Mouse (Mus musculus): ENCODE data around the gene Kcnh8.
A peak's percentile ranks its signal among the peaks of the same experiment; 100 is the strongest.

The Kcnh8 gene

DNA sequence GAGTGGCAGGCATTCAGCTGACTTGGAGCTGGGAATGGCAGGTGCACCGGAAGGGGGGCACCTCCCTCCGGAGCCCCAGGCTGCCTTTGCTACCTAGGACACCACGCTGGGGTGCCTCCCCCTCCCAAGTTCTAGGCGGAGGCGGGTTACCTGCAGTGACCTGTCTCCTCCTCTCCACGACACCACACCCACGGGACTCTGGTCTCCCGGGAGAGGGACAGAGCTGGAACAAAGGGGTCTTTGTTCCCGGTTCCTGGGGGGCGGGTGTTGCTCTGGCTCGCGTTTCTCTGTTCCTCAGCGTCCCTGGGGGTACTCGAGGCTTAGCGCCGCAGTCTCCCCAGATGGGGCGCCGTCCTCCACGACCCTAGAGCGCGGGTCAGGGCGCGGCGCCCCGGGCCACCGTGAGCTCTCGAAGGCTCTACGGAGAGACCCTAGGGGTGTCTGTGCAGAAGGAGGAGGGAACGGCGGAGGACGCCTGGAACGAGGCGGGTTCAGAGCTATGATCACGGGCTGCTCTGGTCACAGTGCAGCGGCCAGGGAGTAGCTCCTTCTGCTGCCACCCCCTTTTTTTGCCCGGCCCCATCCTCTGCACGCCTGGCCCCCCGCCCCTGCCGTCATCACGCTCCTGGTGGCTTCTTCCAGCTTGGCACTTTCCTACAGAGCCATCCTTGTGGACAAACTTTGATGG, at the start of gene Kcnh8:
Kcnh8 (plus strand) TSS at position 617 of the 688 bp plus-strand sequence.
- DNase-seq (ENCODE audit: low read depth) = no peak

DNA sequence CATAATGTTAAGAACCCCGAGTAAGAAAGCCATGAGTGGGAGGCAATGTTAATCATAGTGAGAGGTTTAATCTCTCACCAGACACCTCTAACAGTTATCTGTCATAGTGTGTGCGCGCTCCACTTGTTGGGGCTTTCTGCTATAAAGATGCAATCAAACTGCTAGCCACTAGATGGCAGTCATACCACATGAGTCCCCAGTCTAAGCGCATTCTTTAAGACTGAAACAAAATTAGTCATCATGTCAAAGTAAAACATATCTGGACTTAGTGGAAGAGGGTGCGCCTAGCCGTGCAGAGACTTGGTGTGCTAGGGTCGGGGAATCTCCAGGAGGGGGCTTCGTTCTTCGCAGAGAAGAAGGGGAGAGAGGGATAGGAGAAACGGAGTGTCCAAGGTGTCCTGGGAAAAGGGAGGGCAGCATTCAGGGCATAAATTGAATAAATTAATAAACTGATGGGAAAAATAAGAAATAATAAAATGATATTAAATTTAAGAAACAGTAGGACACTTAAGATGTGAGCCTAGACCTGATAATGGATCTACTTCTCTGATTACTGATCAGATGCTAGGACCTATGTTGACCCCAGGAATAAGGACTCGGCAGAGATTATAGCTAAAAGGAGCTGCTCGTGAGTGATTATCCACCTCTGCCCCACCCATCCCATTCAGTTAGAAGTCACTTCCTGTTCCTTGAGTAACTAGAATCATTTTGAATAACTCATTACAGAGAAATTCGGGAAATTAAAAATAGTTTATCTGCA, 42.4 kb upstream of the Kcnh8 start:
- peak; percentile 77 for DNase-seq (ENCODE audit: low read depth)

DNA sequence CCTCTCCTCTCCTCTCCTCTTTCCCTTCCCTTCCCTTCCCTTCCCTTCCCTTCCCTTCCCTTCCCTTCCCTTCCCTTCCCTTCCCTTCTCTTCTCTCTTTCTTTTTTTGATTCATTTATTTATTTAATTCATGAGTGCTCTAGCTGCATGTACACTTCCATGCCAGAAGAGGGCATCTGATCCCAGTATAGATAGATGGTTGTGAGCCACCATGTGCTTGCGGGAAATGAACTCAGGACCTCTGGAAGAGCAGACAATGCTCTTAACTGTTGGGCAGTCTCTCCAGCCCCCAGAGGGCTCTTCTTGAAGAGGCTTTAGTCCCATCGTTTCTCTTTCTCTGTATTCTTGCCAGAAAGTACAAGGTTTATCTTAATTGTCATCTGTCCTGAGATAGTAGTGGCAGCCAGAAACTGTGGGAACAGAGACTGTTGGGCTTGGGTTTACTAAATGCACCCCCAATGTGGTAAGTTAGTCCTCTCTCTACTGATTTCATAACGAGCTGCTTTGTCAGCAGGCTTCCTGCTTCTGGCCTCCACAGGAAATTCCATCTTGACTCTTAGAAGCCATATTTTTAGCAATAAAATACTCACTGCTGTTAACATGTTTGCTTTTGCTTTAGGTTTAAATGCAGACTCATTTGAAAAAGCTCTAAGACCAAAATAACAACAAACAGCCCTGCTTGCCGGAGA, 36.9 kb upstream of the Kcnh8 start:
- peak; percentile 6 for DNase-seq (ENCODE audit: low read depth)

DNA sequence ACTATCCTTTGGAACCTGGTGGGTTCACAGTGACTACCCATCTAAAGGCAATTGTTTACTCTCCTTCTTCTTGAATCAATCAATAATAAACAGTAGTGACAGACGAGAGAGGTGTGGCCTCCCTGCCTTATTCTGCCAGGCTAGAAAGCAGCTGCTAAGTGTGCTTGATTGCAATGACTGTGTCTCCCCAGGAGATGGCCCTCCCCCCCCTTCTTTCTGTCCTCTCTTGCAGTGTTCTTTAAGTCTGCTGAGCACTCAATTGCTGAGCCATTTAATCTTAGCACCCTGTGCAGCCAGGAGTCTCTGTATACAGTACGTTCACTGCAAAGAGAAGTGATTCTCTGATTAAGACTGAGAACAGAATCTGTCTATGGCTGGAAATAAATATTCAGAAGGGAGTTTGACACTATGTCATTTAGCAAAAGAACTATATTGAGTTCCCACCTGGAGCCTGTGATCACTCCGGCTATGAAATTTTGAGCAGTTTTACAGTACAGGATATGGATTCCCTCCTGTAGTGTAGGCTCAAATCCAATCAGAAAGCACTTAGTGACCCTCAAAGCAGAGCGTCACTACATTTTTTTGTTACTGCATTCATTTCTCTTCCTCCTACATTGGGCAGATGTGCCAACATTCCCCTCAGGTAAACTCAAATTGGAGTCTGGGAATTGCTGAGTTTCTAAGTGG, 32.8 kb upstream of the Kcnh8 start:
- no peak for DNase-seq (ENCODE audit: low read depth)

DNA sequence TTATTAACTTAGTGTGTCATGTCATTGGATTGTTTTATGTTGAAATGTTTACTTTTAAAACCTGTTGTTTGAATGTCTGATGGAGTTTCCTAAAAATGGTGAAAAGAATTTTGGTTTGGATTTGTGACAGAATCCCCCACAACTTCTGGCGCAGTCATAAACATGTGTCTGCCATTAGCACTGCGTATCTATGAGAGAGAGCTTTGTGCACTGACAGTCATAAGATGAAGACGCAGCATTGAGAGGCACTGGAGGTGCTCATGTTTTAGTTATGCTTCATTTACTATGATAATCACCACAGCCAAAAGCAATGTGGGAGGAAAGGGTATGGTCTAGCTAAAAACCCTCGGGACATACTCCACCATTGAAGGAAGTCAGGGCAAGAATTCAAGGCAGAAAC, 30.3 kb upstream of the Kcnh8 start:
- no peak for DNase-seq (ENCODE audit: low read depth)

DNA sequence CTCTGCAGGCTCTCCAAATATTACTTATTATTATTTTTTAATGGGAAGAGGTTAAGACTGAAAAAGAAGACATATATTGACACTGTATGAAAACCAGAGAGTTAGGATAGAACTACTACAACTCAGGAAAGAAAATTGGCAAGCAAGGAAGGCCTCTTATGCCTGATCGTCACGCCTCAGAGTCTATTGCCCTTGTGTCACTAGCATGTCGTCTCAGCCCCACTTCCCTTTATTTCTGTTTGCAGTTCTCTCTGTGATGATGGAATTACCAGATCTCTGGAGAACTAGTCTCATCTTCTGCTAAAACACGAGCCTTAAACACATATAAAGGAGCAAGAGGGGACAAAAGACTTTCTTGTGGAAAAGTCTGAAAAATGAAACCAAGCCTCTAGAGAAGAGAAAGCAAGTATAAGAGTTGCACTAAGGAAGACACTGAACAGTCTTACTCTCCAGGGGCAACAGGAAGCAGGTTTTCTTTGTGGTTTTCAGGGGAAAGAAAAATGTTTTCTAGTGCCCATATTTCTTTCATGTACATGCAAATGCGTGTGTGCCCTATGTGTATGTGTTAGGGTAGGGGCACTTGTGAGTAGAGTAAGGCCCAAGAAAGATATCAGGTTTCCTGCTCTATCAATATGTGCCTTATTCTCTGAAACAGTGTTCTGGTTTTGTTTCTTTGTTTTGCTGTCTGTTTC, 10.9 kb upstream of the Kcnh8 start:
- DNase-seq (ENCODE audit: low read depth) = peak; percentile 30

DNA sequence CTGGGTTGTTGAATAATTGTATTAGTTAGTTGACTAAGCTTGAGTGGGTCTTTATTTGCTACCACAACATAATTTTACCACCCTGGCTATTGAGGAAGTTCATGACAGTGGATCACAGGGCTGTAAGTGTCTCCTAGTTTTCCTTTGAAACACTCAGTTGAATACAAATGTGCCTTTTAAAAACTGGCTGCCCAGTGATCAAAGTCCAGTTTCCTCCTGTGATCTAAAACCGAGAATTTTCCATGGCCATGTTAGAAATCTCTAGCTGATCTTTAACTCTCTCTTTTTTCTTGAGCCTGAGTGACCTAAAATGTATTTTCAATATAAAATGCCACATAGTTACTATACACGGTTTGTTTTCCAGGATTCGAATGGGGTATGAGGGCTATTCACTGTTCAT, 3.4 kb upstream of the Kcnh8 start:
- no peak for DNase-seq (ENCODE audit: low read depth)

DNA sequence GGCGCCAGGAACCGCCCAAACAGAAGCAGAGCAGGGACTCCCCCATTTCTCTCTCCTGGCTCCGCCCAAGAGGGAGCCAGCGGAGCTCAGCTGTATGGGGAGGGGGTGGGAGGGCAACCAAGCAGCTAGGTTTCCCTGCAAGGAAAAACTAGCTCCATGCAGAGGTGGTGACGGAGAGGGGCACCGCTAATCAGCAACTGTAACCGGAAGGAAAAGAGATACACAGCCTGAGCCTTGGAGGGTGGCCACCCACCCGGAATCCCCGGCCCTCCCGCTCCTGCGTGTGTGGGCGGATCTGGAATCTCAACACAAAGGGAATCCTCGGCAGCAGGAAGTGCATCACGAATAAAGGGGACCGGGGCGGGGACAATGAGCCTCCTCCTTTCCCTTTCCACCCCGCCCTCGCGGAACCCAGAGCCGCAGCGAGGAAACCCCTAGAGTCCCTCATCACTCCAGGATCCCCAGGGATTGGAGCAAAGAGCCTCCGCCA, 1.6 kb upstream of the Kcnh8 start:
- peak; percentile 59 for DNase-seq (ENCODE audit: low read depth)

DNA sequence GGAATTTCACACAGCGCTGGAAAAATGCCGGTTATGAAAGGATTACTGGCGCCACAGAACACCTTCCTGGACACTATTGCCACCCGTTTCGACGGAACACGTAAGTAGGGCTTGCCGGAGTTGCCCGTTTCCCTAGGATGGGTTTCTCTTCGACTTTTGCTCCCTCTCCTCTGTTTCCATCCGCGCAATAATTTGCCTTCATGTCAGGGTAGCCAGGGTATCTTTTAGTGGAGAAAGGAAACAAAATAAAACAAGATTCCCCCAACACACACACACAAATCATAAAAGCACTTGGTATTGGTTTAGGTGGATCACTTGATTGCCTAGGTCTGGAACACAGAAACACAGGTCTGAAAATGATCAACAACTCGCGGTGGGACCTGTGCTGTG, 267 bp downstream of the Kcnh8 start:
- DNase-seq (ENCODE audit: low read depth) = no peak

DNA sequence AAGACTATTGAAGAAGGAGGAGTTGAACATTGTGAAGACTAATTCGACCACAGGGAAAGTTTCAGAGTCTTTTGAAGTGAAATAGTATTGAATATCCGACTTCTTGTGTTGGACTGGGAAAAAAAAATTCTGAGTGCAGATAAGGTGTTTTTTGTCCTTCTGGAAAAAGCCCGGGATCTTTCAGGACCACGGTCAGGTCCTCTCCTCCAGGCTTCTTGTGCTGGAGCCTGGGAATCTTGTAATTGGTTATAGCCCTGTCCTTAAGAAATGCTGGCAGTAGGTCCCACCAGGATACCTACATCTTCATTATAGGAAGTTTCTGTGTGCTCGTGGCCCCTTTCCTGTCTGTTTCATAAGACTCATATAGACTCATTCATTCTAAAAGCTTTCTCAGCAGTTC, 902 bp downstream of the Kcnh8 start:
- no peak for DNase-seq (ENCODE audit: low read depth)

DNA sequence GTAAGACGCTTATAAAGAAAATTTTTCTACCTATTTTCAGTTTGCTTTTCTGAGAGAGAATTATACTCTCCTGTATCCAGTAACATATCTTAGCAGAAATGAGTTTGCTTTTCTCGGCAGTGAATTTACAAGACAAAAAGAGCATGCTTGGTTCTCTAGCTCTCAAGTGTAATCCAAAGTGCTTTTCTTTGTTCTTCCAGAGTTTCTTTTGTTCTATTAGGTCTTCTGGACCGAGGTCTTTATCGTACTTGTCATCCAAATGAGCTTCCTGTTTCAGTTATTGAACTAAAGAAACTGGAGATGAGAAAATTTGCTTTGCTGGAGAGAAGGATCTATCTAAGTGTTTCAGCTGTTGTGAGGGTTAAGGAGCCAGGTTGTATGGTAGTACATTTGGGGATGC, 8.9 kb downstream of the Kcnh8 start:
- DNase-seq (ENCODE audit: low read depth) = no peak

DNA sequence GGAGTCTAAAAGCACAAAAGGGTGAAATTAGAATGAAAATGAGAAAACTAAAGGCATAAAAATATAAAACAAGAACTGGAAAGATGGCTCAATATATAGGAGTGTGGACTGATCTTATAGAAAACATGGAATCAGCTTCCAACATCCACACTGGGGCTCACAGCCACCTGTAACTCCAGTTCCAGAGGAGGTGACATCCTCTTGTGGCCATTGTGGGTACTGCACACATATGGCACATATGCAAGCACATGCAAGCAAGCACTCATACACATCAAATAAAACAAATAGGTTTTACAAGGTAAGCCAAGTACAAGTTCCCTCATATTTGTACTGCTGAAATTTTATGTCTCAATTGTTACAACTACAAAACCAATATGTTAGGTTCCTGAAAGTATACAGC, 46.7 kb downstream of the Kcnh8 start:
- peak; percentile 33 for DNase-seq (ENCODE audit: low read depth)

DNA sequence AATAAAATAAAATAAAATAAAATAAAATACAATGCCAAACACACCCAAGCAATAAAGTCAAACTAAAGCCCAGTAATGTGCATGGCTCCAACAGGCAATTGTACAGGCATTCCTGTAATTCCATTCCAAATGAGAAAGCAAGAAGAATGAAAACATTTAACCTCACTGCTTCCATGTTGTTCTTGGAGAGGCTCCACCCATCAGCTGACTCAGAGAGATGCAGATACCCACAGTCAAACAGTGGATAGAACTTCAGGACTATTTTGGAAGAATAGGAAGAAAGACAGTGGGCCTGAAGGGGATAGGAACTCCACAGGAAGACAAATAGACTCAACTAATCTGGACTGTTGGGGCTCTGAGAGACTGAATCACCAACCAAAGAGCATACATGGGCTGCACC, 89.5 kb downstream of the Kcnh8 start:
- no peak for DNase-seq (ENCODE audit: low read depth)

DNA sequence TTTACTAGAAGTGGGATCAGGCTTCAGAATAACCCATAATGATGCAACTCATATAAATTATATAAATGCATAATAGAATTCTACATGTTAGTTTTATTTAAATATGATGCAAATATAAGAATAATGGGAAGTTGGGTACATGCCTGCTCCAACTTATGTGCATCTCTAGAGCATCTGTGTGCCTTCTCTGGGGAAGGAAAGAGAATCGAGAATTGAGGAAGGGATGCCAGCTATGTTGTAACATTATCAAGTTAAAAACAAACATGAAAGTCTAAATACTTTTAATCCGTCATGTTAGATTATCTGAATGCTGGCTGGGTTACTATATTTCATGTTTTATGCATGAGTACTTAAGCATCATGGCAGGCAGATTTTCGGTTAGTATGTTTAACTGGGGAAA, 99.4 kb downstream of the Kcnh8 start:
- no peak for DNase-seq (ENCODE audit: low read depth)

DNA sequence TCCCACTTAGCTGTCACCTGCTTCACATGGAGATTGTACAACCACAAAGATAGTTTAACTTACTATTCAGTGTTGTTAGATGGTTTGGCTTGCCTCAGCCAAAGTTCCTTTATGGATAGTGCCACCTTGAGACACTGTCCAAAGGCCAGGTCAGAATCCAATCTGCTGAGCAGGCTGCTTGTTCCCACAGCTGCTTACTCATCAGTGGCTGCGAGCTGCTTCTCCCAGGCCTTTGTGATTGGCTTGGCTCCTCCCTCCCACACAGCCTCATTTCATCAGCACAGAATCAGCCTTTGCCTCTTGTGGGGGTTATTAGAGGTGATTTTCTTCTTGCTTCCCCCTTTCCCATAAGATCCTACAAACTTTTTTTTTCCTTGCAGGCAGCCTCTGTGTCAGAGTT, 109.8 kb downstream of the Kcnh8 start:
- DNase-seq (ENCODE audit: low read depth) = no peak

DNA sequence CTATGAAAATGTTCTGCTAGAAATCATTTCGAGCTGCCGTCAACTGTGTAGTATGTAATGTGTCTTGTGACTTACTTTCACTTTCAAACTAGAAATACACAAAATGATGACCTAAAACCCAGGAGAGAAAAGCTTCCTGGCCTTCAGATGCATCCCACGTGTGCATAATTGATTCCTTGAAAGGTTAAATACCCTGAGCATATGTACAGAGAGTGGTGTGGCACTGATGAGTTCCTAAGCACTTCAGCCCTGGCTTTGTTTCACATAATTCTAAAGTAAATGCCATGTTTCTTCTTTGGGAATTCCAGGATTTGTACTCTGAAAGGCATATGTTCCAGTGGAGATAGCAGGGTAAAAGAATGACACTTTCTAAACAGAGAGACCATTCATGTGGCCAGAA, 119.7 kb downstream of the Kcnh8 start:
- no peak for DNase-seq (ENCODE audit: low read depth)

DNA sequence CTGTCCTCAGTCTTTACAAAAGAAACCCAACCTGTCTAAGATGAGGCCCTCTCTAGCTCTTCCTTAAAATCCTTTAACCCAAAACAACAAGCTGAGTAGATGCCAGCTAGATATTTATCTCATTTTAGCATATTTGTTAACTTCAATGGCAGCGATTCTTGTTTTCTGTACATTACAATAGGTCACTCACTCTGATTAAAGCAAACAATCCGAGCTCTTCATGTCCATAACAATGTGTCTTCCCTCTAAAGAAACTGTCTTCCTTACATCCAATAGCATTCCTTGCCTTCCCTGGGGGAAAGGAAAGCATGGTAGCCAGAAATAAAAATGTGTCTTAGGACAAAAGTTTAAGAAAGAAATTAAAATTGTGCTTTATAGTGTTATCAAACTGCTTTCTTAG, 126.3 kb downstream of the Kcnh8 start:
- no peak for DNase-seq (ENCODE audit: low read depth)

DNA sequence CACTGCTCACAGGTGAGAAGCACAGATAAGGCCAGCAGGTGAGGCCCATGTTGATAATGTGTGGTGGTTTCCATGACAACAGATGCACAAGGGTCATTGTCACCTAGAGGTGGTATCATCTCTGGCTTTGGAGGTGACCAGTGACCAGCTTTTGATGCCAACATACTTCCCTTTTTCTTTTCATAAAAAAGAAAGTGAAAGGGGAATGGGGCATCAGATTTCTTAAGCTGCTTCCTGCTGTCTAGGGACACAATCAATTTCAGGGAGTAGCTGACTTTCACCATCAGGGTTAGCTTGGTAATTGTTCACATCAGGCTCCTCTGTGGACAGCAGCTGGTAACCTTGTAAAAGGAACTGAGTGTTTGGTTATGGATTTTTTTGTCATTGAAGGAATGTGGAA, 135.9 kb downstream of the Kcnh8 start:
- DNase-seq (ENCODE audit: low read depth) = no peak

DNA sequence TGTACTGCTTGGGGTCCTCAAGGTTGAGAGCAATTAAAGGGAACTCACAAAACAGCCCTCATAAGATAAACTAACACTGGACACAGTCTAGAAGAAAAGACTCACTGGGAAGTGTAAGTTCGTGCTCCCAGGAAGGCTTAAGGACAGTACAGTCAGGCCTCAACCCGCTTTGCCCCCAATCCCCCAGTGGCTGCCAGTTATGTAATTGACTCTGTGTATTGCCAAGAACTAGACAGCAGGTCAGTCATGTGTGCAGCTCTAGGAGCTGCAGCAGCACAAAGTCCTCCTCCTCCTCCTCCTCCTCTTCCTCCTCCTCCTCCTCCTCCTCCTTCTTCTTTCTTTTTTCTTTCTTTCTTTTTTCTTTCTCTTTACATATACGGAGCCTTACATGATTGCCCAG, 185.6 kb downstream of the Kcnh8 start:
- no peak for DNase-seq (ENCODE audit: low read depth)

DNA sequence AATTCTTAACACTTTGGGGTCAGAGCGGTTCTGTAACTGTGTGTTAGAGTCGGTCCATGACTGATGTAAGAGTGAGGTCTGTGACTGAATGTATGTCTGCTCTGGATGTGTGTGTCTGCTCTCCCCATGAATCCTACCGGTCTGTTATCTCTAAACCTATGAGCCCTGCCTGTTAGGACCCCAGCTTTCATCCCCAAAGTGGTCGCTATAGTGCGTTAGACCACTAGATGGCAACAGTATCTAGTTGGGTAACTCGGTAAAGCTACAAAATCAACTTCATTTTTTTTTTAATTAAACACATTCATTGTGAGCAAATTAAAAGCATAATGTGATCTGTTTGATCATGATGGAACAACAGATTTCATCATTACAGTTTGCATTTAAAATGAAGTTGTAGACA, 202.0 kb downstream of the Kcnh8 start:
- DNase-seq (ENCODE audit: low read depth) = no peak

DNA sequence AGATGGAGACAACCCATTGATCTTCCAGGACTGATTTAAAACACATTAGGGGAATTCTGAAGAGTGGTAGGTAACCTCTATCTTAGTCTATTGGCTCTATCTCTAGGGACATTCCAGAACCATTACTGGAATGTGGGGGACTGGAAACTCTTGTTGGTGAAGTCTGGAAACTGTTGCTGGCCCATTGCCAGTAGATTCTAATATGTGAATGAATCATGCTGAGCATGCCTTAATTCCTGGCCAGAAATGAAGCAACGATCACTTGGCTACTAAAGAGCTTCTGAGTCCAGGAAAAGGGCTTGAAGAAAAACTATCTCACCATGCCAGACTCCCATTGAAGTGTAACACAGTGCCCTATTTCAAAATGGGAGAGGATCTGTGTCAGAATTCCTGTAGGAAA, 208.3 kb downstream of the Kcnh8 start:
- no peak for DNase-seq (ENCODE audit: low read depth)

DNA sequence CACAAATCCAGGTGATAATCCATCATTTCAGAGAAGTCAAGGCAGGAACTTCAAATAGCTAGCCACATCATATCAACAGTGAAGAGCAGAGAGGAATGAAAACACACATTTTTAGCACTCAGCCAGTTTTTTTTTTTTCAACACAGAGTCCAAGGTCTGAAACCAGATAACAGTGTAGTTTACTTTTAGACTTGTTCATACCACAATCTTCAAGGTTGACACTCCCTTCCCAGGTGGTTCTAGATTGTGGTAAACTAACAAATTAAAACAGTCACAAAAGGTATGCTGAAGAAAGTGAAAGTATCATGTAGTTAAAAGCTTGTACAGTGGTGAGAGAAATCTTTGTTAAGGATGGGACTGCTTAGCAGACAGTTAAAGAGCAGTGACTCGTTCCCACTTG, 216.5 kb downstream of the Kcnh8 start:
- DNase-seq (ENCODE audit: low read depth) = no peak

Data from induced T-regulatory cell, adult 2 months (primary cell).